Mouse (Mus musculus) yolk sac, embryonic 10.5 days (tissue): ENCODE measurements at regions not wholly inside any gene's neighbourhood (a gene's known extent, or its start where the extent isn't known, plus 50 kb on each side); places are given as distances from the start of the nearest gene placed in this dataset.
"Not testable (repeated sequence)": the region's sequence is repeated elsewhere in the genome, so short reads cannot be mapped to it uniquely, and the experiment has no call there.

Experiments
- DNase-seq: peaks from one replicate; pipeline ENCODE4 v3.0.0-alpha.2; 2017; ENCODE audit warnings: low spot score

GRCm38 (mm10) chr11:29628476-29628875 is 64.3 kb upstream of the Rtn4 start:
- no peak for DNase-seq

DNA sequence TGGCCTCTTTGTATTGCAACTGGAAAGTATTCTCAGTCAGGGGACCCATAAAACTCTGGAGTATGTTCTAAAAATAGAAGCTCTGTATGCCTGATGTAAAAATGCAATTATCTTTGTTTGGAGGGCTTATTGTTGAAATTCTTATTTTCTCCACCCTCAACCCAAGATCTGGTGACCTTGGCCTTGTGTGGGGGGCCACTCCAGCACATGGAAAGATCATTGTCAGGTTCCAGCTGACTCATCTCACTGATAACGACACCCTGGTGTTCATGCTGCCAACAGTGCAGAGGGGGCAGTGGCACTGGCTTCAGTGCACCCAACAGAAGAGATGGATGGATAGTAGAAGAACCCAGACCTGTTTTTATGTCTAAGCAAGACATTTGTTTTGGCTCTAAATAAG is 60.3 kb upstream of the Rtn4 start:
- no peak for DNase-seq

DNA sequence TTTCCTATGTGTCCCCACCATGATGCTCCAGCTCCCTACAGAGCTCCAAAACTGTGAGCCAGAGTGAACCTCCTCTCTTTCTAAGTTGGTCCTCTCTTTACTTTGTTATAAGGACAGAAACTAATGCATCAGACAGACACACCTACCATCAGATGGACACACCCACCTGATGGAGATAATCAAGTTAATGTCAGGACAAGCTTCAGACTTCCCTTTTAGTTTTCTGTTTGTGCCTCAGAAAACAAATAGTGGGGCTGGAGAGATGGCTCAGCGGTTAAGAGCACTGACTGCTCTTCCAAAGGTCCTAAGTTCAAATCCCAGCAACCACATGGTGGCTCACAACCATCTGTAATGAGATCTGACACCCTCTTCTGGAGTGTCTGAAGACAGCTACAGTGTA is 59.5 kb upstream of the Rtn4 start:
- DNase-seq, result not testable (repeated sequence)

GRCm38 (mm10) chr11:29636759-29637200 is 56.0 kb upstream of the Rtn4 start:
- DNase-seq, result peak; percentile 47

- no peak for DNase-seq
These were observed 54.6 kb upstream of the Rtn4 start for GRCm38 (mm10) chr11:29638093-29638669.

DNA sequence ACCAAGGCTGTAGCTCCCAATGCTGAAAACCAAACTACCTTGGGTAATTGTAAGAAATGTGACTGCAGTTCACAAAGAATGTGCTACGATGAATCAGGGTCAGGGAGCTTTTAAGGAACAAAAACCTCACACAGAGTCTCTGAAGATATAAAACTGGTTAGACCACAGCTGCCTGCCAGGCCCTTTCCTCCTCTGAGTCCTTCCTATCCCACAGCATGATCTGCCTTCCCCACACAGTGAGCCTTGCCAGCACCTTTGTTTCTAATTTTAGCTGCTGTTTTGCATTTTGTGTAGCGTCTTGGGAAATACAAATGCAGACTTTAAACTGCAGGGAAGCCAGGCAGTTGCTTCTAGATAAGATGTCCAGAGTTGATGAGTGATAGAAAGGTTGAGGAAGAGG is 53.9 kb upstream of the Rtn4 start:
- DNase-seq, result no peak
